ENCODE assay signal across 8 mouse cellular contexts in genomic region chr6:122763844-122764445, GRCm38 (mm10). TPM values are rescaled to one million over a fixed set of nuclear protein-coding genes. Genes with fewer than 3 reads are reported as not detected.
DNase-seq lines count a peak whose midpoint lies in the region; ATAC-seq and TF ChIP-seq lines count a peak whose summit lies in the region.

No protein-coding gene starts in this region.

- intact Hi-C loops in left cerebral cortex, adult 2 months (cut with DNase I) = loop anchor here (2.0 kb wide), 2 partner anchors 21 to 37 kb away; partner anchors contain the start of gene Slc2a3
- intact Hi-C loops in left cerebral cortex, postnatal 4 days (cut with DNase I) = no loop called here

- no peak for TF ChIP-seq CTCF in left cerebral cortex, adult 2 months (IDR thresholded peaks at IDR 0.05)

- peaks cover 26% of the 10 kb centered on the region for H3K27me3 ChIP-seq in embryonic facial prominence, embryonic 13.5 days
- no peaks in the 10 kb centered on the region for H3K27me3 ChIP-seq in limb, embryonic 11.5 days (ENCODE audit: control insufficient read depth, insufficient read depth, low read length)
- peaks cover 14% of the 10 kb centered on the region for H3K27me3 ChIP-seq in neural tube, embryonic 13.5 days

- WGBS in embryonic facial prominence, embryonic 13.5 days = 31% methylated on average over 17 of the region's 17 CpGs
- WGBS in limb, embryonic 11.5 days = 34% methylated on average over 17 of the region's 17 CpGs
- 31% methylated on average over 17 of the region's 17 CpGs for WGBS in neural tube, embryonic 13.5 days

- peak overlapping the region; percentile 70 for H3K9ac ChIP-seq in embryonic facial prominence, embryonic 13.5 days
- H3K9ac ChIP-seq in limb, embryonic 11.5 days (ENCODE audit: low read length) = peak overlapping the region; percentile 50; the same call in 1 of the 2 replicates
- peak overlapping the region; percentile 84 for H3K9ac ChIP-seq in neural tube, embryonic 13.5 days

- no peak for ATAC-seq in embryonic facial prominence, embryonic 13.5 days (ENCODE audit: insufficient number of reproducible peaks, insufficient read depth, low FRiP score, low TSS enrichment, low read depth)
- ATAC-seq in limb, embryonic 11.5 days (ENCODE audit: insufficient number of reproducible peaks, low FRiP score, low TSS enrichment, low read depth) = no peak
- peak; percentile 29 for ATAC-seq in neural tube, embryonic 13.5 days (ENCODE audit: low read depth)

- peak overlapping the region; percentile 95 for H3K4me2 ChIP-seq in embryonic facial prominence, embryonic 13.5 days
- peak overlapping the region; percentile 85 for H3K4me2 ChIP-seq in limb, embryonic 11.5 days (ENCODE audit: low read depth, severe bottlenecking)
- peak overlapping the region; percentile 79 for H3K4me2 ChIP-seq in neural tube, embryonic 13.5 days

- H3K4me1 ChIP-seq in embryonic facial prominence, embryonic 13.5 days = peaks cover 12% of the 10 kb centered on the region; the same call in 1 of the 2 replicates
- peaks cover 8% of the 10 kb centered on the region for H3K4me1 ChIP-seq in limb, embryonic 11.5 days (ENCODE audit: control insufficient read depth, insufficient read depth, low read length)
- peaks cover 30% of the 10 kb centered on the region for H3K4me1 ChIP-seq in neural tube, embryonic 13.5 days (replicated peaks)

- no peaks in the 10 kb centered on the region for H3K36me3 ChIP-seq in embryonic facial prominence, embryonic 13.5 days
- no peaks in the 10 kb centered on the region for H3K36me3 ChIP-seq in limb, embryonic 11.5 days (ENCODE audit: control insufficient read depth, insufficient read depth, low read length)
- H3K36me3 ChIP-seq in neural tube, embryonic 13.5 days = no peaks in the 10 kb centered on the region

- H3K27ac ChIP-seq in left cerebral cortex, adult 2 months = peak overlapping the region; percentile 93
- H3K27ac ChIP-seq in embryonic facial prominence, embryonic 13.5 days = peak overlapping the region; percentile 51; the same call in 1 of the 2 replicates
- H3K27ac ChIP-seq in limb, embryonic 11.5 days (replicated peaks; ENCODE audit: low read depth, low read length) = peak overlapping the region; percentile 52; the same call in 1 of the 2 replicates
- peak overlapping the region; percentile 92 for H3K27ac ChIP-seq in neural tube, embryonic 13.5 days (replicated peaks)

- DNase-seq in left cerebral cortex, adult 2 months (ENCODE audit: extremely low spot score in 1 of 2, low spot score in 2 of 2) = no peak
- no peak for DNase-seq in left cerebral cortex, postnatal 4 days
- no peak for DNase-seq in limb, embryonic 11.5 days (ENCODE audit: low spot score)
- no peak for DNase-seq in thymus, postnatal 25 days
- no peak for DNase-seq in kidney, postnatal 25 days
- DNase-seq in right cerebral cortex, postnatal 10 days (ENCODE audit: low spot score in 2 of 2) = no peak

- H3K9me3 ChIP-seq in embryonic facial prominence, embryonic 13.5 days = no peaks in the 10 kb centered on the region
- H3K9me3 ChIP-seq in limb, embryonic 11.5 days (ENCODE audit: control insufficient read depth, low read length) = no peaks in the 10 kb centered on the region
- no peaks in the 10 kb centered on the region for H3K9me3 ChIP-seq in neural tube, embryonic 13.5 days

- peak overlapping the region; percentile 53 for H3K4me3 ChIP-seq in left cerebral cortex, adult 2 months
- peak overlapping the region; percentile 52 for H3K4me3 ChIP-seq in embryonic facial prominence, embryonic 13.5 days
- peak overlapping the region; percentile 45 for H3K4me3 ChIP-seq in limb, embryonic 11.5 days (ENCODE audit: low read depth, low read length)
- peak overlapping the region; percentile 52 for H3K4me3 ChIP-seq in neural tube, embryonic 13.5 days

RNA-seq across cellular contexts. Expression of gene Slc2a3, which starts 37.5 kb away (rescaled TPM):
- total RNA-seq in left cerebral cortex, adult 2 months (2021) = 100 to 1,000 TPM; 111 to 128 TPM
- 10 to 100 TPM; 62.9 to 73.9 TPM for total RNA-seq in left cerebral cortex, postnatal 4 days (2021)
- 37.0 and 38.4 TPM in 2 replicates for polyA plus RNA-seq in embryonic facial prominence, embryonic 13.5 days (2015; fragmentation: Nextera tagmentation; extraction: Ambion mirVana)
- polyA plus RNA-seq in limb, embryonic 11.5 days (2014; fragmentation: Nextera tagmentation; extraction: Ambion mirVana) = 72.9 and 74.1 TPM in 2 replicates
- polyA plus RNA-seq in neural tube, embryonic 13.5 days (2015; fragmentation: Nextera tagmentation; extraction: Ambion mirVana) = 22.5 and 27.5 TPM in 2 replicates

RNA-seq across cellular contexts. Expression of gene Foxj2, which starts 55.8 kb away (rescaled TPM):
- 10 to 100 TPM; 28.4 to 29.2 TPM for total RNA-seq in left cerebral cortex, adult 2 months (2021)
- 10 to 100 TPM; 29.4 to 32.7 TPM for total RNA-seq in left cerebral cortex, postnatal 4 days (2021)
- 6.2 and 6.8 TPM in 2 replicates for polyA plus RNA-seq in embryonic facial prominence, embryonic 13.5 days (2015; fragmentation: Nextera tagmentation; extraction: Ambion mirVana)
- polyA plus RNA-seq in limb, embryonic 11.5 days (2014; fragmentation: Nextera tagmentation; extraction: Ambion mirVana) = 3.7 and 3.9 TPM in 2 replicates
- 6.3 and 7.3 TPM in 2 replicates for polyA plus RNA-seq in neural tube, embryonic 13.5 days (2015; fragmentation: Nextera tagmentation; extraction: Ambion mirVana)

RNA-seq across cellular contexts. Expression of gene Nanog, which starts 56.7 kb away (rescaled TPM):
- total RNA-seq in left cerebral cortex, adult 2 months (2021) = not detected
- total RNA-seq in left cerebral cortex, postnatal 4 days (2021) = not detected
- polyA plus RNA-seq in embryonic facial prominence, embryonic 13.5 days (2015; fragmentation: Nextera tagmentation; extraction: Ambion mirVana) = 0.27 and 0.51 TPM in 2 replicates
- 0.07 and 0.09 TPM in 2 replicates for polyA plus RNA-seq in limb, embryonic 11.5 days (2014; fragmentation: Nextera tagmentation; extraction: Ambion mirVana)
- polyA plus RNA-seq in neural tube, embryonic 13.5 days (2015; fragmentation: Nextera tagmentation; extraction: Ambion mirVana) = 0.15 TPM in 2 replicates
